Mouse (Mus musculus) gastrocnemius, postnatal 36 days (tissue): ENCODE data around the gene Abcc12. TPM values are rescaled to one million over a fixed set of nuclear protein-coding genes. Genes with fewer than 3 reads are reported as not detected.

ENCODE experiments used
- DNase-seq, 2 experiments: peaks; one replicate each; pipeline ENCODE4 v3.0.0; 2022
- intact Hi-C: fragments of 180-260 bp; cut with DNase I; formaldehyde crosslinking; loops from one replicate; pipeline ENCODE4 v1.15.1; 2025
- long read RNA-seq, 2 experiments: library from polyadenylated mRNA; stranded (forward); transcript quantifications; one replicate each; pipeline ENCODE4 v2.0.0; 2021
- total RNA-seq, 2 experiments: library from RNA; stranded (reverse); gene quantifications; 2 replicates each; pipeline ENCODE4 v1.2.3; 2021

Abcc12 gene
- under 1 TPM in 1 of 2 experiments, not detected in 1; 0.05 TPM for total RNA-seq
- long read RNA-seq, experiment 1, result 0 reads
- long read RNA-seq, experiment 2, result 0 reads

DNA sequence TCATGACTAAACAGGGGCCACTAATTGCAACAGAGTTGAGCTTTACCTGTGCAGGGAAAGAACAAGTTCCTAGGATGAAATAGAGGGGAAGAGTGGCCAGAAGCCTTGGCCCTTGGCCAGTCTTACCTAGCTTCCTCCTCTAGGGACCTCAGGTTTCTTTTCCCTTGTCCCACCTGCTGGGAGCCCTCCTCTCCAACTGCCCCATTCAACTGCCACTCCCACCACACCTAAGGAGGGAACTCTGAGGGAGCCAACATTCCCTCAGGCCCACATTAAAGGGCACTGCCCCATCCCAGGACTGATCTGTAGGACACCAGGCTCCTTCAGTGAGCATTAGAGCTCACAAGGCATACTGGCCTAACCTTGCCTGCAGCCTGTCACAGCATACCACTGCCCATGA is at the start of gene Abcc12:
Gene Abcc12 (minus strand): TSS at position 229 of the 400 bp plus-strand sequence.
- no peak for DNase-seq
- intact Hi-C loops, result no loop called here

DNA sequence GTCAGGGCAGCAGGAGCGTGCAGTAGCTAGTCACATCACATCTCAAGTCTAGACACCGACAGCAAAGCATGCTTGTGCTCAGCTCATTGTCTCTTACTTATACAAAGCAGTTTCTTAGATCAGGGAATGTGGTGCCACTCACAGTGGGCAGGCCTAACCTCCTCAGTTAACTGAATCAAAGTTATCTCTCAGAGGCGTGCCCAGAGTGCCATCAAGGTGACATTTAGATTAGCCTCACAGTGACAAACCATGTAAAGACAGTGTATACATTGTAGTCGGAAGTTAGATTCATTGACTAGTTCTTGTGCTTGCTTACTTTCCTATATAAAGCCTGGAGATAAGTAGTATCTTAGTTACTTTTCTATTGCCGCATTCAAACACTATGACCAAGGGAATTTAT is 49.7 kb upstream of the Abcc12 start:
- intact Hi-C loops, result no loop called here
- no peak for DNase-seq

DNA sequence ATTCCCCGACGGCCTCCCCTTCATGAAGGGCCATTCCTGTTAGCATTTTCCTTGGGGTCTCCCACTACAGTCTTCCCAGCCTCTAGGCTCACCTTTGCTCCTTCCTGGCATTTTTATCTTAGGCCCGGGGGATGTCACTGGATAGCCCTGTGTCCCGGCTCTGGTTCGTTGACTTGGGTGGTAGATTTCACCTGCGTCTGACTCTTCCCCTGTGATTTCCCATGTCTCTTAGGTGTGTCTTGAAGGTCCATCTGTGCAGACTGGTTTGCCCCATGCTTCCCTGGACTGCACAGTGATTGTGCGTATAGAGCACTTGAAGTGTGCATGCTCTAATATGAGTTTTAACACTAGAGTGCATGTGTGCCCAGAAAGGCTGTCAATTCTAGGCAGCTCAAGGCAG is 44.4 kb upstream of the Abcc12 start:
- intact Hi-C loops, result no loop called here
- DNase-seq, result no peak

DNA sequence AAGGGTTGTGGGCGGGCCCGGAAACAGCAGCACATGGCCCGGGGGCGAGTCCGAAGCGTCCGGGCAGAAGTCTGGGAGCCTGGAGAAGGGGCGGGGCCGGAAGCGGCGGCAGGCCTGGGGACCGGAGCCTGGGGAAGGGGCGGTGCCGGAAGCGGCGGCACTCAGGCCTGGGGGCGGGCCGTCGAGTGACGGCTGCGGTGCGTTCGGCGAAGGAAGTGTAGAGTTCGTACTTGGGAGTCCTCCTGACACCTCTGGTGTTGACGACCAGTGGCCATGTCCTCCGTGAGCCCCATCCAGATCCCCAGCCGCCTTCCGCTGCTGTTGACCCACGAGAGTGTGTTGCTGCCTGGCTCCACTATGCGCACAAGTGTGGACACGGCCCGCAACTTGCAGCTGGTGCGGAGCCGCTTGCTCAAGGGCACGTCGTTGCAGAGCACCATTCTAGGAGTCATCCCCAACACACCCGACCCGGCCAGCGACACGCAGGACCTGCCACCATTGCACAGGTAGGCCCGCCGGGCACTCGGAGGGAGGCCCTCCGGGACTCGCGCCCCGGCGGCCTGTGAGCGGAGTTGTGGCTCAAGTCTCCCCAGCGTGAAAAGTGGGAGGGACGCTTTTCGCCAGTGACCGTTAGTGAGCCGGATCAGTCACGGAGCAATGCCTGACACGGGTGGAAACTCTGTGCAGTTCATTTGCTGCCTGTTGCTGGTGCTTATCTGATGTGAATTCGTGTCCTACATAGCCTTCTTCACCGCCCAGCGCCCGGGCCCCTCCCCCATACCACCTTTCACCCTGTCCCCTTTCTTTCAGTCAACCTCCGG is 43.6 kb upstream of the Abcc12 start, which contains the start of gene Lonp2:
Gene Lonp2 (plus strand): TSS at position 133 of the 821 bp plus-strand sequence.
- peak; percentile 94 to 99 for DNase-seq
- intact Hi-C loops, result no loop called here

DNA sequence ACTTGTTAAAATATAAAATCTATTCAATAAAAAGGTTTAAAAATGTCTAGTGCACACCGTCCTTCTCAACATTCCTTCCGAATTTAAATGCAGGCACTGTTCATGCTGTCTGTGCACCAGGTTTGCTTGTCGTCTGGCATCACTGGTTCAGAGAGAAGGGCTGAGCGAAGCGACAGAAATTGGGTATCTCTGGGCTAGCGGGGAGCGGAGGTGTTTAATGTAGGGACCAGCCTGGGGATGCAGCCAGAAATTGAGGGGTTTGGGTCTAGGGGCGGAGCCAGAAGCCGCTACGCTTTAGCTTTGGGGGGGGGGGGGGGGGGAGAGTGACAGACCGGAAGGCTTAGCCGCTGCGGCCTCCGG is 43.0 kb upstream of the Abcc12 start:
- DNase-seq, result no peak
- intact Hi-C loops, result no loop called here

DNA sequence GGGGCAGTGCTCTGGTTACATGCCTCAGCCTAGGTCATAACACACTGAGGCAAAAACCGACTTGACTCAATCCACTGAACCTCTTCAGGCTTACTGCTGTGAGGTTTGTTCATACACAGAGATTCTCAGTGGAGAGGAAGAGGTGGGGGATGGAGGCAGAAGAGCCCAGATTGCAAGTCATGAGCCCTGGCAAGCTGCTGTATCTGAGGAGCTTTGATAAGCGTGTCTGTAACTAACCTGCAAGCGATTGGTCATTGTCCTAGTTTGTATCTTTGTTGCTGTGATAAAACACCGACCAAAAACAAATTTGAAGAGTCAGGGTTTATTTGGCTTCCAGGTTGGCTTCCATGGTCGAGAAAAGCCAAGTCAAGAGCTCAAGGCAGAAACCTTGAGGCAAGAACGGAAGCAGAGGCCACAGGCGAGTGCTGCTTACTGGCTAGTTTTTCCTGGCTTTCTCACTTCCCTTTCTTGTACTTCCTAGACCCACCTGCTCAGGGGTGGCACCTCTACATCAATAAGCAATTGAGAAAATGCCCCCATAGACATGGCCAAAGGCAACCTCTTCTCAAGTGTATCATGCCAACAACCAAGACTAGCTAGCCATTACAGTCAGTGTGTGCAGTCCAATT is 37.4 kb upstream of the Abcc12 start:
- no peak for DNase-seq
- intact Hi-C loops, result no loop called here

DNA sequence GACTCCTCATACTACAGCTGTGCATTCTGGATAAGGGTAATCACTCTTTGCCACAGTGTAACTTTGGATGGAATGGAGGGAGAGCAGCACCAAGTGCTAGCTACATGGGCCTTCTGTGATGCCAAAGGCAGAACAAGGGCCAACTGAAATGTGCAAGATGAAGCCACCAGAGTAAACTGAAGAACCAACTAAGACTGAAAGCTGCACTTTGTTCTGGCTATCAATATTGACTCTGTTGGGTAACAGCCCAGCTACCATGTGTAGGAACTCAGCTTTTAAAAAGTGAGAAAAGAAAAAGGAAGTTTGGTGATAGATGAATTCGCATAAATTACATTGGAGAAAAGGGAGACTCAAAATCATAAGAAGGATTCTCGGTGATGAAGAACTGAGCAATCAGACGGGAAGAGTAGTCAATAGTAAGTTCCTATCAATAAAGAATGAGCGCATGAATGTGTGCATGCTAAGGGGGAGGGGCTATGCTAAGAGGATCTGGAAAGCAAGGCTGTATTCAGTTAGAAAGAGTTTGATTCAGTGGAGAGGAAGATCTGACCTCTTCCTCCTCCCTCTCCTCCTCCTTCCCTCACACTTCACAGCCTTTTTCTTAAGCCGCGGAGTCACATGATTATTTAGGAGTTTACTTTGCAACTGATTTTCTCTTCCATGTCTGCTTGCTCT is 34.7 kb upstream of the Abcc12 start:
- intact Hi-C loops, result no loop called here

DNA sequence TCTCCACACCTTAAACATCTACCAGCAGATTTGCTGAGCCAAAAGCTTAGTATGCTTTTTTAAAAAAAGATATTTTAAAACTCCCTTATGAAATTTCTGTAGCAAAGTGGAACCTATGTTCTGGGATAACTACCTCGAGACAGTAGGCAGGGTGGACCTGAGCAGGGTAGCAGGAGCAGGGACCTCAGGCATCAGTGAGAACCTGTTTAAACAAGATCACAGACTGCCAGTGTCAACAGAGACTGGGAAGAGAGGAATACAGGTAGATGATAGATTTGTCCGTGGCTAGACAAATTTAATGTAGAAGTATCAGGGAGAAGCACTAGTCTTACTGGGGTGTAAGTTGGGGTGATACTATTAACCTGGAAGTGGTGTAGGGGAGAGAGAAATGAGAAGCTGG is 33.3 kb upstream of the Abcc12 start:
- DNase-seq, result no peak
- intact Hi-C loops, result no loop called here

More for the DNA sequence above, 34.7 kb upstream of the Abcc12 start:
- DNase-seq, result no peak

DNA sequence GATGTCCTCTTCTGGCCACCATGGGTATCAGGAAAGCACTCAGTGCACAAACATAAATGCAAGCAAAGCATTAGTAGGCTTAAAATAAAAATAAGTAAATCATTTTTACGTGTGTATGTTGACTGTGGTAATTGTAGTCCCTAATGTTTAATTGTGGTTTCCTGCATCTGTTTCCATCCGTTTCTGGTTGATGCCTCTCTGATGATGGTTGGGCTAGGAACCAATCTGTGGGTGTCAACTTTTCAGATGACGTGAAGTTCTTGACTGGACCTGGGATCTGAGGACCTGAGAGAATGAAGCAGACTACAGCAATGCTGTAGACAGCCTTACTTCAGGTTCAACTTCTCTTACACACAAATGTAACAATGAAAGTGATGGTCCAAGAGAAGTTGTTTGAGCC is 24.2 kb upstream of the Abcc12 start:
- no peak for DNase-seq
- intact Hi-C loops, result no loop called here

DNA sequence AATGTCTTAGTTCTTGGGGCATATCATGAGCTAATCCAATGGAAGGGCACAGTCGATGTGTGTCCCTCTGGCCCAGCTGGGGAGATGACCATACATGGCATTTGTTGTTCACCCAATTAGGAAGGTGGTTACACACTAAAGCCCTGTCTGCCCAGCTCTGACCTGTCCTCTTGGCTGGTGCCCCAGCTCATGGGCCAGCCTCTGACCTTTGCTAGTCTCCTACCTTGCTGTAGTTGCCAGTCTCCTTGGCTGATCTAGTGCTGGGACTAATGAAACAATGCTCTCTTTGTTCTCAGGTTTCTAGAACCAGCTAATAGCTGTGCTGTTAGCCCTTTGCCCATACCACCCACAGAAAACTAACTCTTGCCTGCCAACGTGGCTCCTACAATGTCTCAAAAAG is 22.7 kb upstream of the Abcc12 start:
- no peak for DNase-seq
- intact Hi-C loops, result no loop called here

DNA sequence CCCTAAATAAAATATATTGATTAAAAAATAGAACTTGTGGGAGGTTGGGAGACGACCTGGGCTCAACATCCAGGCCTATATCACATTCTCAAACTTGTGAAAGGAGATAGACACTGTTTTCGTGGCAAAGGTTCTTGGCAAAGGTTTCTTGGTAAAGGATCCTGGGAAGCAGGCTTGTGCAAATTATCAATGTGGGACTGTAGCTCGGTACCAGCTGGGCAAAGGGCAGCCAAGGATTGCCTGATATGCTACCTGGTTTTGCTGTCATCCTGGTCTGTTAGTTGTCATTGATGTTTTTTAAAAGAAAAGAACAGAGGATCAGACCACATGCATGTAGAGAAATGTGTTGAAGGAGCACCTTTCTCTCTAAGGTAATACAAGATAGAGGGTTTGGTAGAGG is 19.8 kb upstream of the Abcc12 start:
- DNase-seq, result no peak
- intact Hi-C loops, result no loop called here

DNA sequence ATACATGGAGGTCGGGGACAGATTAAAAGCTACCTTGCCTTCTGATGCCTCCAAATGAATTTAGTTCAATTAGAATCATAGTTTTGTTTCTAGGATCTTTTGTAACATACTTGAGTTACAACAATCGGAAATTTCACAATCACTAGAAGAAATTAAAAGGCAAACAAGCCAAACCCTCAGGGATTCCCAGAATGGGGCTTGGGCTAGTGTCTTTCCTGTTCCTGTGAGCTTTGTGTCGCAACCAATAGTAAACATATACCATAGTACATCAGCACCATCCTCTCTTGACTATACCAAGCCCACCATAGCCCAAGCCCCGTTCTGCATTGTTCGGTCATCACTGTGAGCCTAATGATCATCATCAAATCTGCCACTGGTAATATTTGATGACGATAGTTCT is 18.8 kb upstream of the Abcc12 start:
- DNase-seq, result no peak
- intact Hi-C loops, result no loop called here

DNA sequence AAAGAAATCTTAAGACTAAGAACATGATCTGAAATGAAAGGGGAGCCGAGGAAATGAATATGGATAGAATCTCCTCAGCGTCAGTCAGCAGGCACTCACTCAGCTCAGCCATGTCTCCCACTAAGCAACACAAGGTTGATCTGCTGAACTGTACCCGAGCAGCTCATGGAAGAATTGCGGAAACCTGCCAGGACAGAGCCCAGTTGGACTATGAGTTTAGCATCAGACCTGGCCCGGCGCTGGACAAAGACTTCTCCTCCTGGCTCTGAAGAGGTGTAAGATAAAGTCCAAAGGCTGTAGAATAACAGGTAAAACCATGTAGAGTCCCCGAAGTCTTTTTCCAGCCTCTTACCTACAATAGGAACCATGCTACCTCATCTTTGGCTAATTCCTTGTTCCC is 17.2 kb upstream of the Abcc12 start:
- intact Hi-C loops, result no loop called here
- DNase-seq, result no peak

DNA sequence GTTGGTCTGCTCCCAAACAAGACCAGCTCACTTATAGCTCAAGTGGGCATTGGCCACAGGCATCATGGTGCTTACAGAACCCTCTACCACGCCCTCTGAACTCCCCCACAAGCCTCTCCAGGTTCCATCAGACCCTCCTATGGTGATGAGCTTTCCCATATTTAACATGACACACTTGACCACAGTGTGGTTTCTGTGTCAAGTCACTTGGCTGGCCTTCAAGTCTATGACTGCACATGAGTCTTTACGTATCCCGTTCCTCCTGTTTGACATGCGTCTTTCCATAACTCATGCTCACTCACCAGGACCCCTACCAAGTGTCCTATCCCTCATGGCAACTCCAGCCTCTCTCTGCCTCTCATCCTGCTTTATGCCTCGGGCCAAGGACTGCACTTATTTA is 15.2 kb upstream of the Abcc12 start:
- intact Hi-C loops, result no loop called here
- no peak for DNase-seq

DNA sequence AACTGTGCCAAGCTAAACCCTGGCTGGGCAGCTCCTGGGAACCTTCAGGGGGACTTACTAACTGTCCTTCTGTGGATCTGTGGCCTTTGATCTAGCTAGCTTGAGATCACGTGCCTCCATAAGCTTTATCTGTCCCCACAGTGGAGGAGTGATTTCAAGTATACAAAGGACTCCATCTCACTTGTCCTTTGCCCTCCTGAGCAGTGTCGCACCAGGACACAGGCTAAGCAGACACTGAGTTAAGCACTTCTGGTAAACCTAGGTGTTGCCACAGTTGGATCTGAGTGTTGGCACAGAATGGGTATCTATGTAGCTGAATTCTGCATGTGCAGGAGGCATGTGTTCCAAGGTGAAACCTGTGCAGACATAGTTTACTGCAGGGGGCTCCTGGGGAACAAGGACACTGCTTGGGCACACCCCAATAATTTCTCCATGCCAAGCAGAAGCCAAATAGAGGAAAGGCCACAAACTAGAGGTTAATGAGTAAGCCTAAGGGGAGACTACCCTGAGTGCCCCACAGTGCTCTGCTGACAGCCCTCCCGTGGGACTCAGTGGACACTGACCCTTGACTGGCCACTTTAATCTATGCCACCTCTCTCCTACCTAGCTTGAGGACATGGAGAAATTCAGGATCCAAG is 13.8 kb upstream of the Abcc12 start:
- DNase-seq, result no peak
- intact Hi-C loops, result no loop called here

DNA sequence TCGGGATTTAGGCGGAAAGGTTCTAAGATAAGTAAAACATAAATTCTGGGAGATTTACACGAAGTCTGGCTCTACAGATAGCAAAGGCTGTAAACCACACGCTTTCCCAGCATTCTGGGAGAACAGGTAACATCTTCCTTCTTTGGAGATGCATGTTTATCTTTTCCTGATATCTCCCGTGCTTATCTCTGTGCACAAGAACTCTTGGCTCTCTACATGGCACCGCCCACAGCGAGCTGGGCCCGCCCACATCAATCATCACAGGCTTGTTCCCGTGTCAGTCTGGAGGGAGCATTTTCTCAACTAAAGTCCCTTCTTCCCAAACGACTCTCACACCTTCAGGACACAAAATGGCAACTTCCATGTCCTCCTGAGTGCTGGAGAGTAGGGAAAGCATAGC is 12.6 kb upstream of the Abcc12 start:
- intact Hi-C loops, result no loop called here

DNA sequence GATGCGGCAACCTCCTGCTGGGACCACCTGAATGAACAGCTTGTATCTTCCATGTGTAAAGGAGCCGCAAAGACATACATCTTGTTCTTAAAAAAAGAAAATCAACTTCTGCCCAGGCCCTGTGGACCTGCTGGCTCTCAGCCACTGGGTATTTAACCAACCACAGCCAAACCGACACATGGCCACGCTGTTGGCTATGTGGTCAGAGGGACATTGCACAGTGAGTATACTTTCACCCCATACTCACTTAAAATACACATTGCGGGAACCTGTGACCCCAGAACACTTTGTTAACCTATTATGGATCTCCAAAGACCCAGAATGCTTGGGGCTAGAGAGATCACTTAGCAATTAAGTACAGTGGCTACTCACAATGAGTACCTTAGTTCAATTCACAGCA is 7.9 kb upstream of the Abcc12 start:
- intact Hi-C loops, result loop anchor here (5.0 kb wide), 1 partner anchor 891 kb away; no protein-coding TSS in a partner anchor
- DNase-seq, result no peak

More for the DNA sequence above, 12.6 kb upstream of the Abcc12 start:
- no peak for DNase-seq

DNA sequence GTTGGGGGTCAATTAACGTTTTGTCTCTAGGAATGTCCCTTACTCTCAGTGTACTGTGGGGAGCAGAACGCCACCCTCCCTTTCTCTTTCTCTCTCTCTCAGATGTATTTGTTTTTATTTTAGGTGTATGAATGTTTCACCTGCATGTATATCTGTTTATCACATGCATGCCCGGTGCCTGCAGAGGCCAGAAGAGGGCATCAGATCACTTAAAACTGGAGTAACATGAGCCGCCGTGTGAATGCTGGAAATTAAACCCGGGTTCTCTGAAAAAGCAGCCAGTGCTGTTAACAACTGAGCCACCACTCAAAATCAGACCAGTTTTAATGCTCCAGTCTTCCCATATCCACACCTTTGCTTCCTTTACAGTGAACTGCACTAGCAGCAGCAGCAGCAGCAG is 6.2 kb upstream of the Abcc12 start:
- intact Hi-C loops, result loop anchor here (5.0 kb wide), 1 partner anchor 889 kb away; no protein-coding TSS in a partner anchor
- DNase-seq, result no peak

DNA sequence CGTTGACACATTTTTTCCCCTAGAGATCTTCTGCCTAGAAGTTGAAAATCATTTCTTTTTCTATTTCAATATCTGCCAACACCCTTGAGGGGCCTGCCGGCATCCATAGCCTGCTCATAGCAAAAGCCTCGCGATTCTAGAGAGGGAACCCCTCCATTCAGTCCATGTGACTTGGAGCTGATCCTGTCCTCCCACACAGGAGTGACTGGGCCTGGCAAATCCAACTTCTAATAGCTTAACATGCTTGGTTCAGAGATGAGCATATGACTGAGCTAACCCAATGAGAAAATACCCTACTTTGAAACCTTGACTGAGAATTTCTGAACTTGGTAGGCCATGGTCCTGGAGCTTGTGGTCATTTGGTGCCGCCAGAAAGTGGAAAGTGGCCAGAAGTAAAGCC is 5.6 kb upstream of the Abcc12 start:
- intact Hi-C loops, result loop anchor here (5.0 kb wide), 1 partner anchor 889 kb away; no protein-coding TSS in a partner anchor
- DNase-seq, result no peak

DNA sequence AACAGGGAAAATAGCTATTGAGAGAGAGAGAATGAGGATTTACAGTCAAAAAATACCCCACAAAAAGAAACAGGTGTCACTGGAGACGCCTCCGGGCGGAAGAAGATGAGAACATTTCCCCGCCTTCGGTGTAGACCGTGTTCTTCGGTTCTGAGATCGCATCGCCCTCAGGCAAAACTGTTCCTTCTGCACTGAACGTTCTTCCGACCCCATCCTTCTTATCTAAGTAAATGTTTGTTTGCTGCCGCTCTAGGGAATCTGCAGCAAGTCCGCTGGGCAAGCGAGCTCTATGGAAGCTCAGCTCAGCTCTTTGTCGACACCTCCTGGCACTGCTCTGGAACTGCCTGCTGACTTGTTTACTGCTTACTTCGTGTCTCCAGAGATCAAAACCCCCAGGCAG is 5.0 kb upstream of the Abcc12 start:
- intact Hi-C loops, result loop anchor here (5.0 kb wide), 1 partner anchor 888 kb away; no protein-coding TSS in a partner anchor
- peak; percentile 52 to 63 for DNase-seq

DNA sequence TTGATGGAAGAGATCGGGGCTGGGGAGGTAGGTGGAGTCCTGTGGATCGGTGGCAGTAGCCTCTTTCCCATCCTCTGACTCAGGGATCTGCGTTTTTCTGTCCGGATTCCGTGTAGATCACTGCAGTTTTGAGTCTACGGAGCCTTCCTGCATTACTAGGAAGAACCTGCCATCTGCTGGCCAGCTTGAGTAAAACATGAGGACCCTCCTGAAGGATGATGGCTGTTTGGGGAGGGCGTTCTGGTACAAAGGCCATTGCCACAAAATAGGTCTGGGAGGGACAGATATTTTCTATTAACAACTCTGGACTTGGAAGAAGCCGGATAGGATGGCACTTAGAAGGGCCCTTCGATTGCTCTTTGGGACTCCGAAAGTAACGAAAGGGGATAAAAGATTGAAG is 4.6 kb upstream of the Abcc12 start:
- peak; percentile 50 to 72 for DNase-seq
- intact Hi-C loops, result loop anchor here (5.0 kb wide), 1 partner anchor 888 kb away; no protein-coding TSS in a partner anchor
